Mouse (Mus musculus) megakaryocyte, adult 5-6 weeks (primary cell): ENCODE results near the gene Jun. TPM values are rescaled to one million over a fixed set of nuclear protein-coding genes. Genes with fewer than 3 reads are reported as not detected.

Source experiments
- ATAC-seq: 2 replicates; pipeline ENCODE4 v1.8.0; 2016; ENCODE audit warnings: mild to moderate bottlenecking, inconsistent platforms; ENCODE audit not compliant: poor library complexity, severe bottlenecking
- total RNA-seq, 2 experiments: library from RNA; stranded (forward) in 1 of 2; stranded (reverse) in 1 of 2; fragments of 153-499, 151-499 nt in 1 of 2; fragments of 221-1000, 200-1000 nt in 1 of 2; gene quantifications; 2 replicates each; pipeline versions ENCODE4 v1.2.3 to v1.2.4; 2015 to 2017

Jun gene
- total RNA-seq, 2 experiments from 2014 or later: 88.4 to 141 TPM

DNA sequence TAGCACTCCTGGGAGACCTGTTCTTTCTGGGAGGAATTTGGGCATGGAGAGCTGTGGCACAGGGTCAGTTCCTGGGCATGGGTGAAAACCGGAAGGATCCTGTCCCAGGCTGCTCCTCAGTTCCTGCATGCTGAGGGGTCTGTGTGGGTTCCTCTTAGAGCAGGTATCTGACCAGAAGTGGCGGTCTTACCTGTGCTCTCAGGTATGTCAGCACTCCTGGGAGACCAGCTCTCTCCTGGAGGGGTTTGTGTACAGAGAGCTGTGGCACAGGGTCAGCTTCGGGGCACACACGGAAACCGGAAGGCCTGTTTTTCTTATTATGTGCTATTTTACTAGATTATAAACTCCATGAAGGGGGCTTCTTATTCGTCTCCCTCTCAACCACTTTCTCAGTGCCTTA is 7.3 kb downstream of the Jun start:
- ATAC-seq: no peak

DNA sequence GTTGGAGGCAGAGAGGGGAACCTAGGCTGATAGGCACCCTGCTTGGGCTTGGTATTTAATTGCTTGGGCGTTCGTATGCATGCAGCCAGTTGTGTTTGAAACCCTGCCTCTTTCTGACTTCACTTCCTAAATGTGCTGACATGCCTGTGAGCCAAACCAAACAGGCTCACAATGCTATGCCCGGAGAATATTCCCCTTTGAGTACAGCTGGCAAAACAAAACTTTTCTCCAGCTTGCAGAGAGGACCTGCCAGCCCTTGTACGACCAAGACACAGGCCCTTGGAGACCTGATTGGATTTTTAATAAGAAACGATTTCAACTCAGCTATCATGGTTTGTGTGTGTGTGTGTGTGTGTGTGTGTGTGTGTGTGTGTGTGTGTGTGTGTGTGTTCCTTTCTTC is 14.0 kb downstream of the Jun start:
- no peak for ATAC-seq

- ATAC-seq: no peak
Measured at GRCm38 (mm10) chr4:95031158-95031557, 20.9 kb downstream of the Jun start.

DNA sequence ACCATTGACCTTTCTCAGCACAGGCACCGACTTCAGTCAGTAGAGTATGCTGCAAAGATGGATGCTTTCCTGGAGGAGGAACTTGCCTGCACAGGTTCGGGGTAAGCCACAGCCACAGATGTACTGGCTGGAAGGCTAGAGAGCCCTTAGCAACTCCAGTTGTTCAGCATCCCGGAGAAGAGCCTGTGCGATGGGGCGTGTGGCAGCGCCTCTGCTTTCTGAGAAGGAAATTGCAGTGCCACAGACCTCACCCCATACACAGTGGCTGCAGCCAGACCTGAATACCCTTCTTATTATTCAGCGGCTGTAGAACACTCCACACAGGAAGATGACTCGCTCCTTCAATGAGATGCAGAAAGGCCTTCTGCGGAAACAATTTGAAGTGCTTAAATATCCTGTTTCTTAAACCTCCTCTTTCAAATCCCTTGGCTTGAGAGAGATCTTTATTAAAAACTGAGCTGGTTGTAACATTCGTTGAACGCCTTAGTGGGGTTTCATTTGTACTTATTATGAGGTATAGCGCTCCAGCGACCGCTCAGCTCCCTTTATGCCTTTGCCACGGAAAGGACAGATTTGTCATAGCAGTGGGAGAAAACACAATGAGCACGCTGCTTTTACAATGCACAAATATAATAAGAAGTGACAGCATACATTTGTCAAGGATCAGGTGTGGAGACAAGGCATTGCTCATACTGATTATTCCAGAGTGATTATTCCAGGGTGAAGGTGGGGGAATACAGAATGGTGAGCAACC is 26.0 kb downstream of the Jun start:
- ATAC-seq: no peak

DNA sequence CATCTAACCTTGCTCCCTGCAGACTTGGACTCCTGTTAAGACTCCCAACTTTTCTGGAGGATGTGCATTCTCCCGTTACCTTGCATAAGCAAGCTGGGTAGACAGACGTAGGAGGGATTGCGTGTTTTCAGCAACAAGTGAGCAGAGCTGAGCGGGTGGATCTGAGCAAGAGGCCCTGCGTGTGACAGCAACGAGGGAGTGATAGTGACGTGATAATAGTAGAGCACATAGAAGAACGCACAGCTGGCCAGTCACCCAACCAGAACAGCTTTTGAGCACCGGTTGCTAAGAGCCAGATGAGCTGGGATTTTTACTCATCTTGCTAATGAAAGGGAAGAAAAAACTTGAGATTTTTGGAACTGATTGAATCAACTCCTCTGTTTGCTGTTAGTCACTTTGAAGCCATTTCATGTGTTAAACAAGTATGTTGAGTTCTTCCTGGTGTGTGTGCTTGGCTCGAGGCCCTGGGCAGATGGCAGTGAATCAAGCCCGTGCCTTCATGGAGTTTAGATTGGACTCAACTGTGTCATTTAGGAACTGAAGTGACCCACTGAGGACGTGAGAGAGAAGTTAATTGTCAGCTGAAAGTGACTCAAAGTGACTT is 28.6 kb downstream of the Jun start:
- ATAC-seq: no peak

DNA sequence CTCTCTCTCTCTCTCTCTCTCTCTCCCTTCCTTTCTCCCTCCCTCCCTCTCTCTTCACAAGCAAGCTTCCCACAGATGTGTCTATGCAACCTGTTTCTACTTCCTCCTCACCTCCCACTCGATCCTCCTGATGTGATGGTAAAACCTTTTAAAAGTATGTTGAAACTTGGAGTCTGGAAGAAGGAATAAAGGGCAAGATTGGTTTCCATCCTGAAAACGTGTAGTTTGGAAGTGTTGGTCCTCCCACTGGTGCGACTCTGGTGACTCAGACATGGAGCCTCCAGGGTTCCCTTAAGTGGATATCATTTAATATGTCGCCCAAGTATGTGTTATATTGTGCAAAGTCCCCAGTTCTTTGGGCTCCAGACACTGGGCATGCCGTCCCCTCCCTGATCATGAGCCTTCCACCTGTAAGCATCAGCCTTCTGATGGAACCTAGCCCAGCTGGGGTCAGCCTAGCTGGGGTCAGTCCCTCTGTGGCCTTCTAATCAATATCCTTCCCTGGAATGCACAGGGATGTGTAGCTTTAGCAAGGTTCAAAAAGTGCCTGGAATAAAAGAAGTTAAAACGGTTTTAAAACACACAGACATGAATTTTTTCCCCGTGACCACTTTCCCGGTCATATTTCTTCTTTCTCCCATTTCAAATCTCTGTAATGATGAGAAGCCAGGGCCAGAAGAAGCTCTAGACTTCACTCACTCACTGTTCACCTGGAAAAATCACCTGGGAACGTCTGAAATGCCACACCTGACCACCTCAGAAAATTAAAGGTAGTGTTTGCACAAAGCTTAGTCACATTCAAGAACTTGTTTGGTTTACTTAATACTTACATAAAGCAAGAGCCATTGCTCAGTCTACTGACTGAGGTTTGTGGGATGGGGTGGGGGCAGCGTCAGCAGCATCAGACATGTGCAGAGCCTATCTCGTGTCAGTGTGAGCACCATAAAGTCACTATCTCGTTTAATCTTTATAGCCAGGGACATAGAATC is 30.1 kb downstream of the Jun start:
- ATAC-seq: no peak

- ATAC-seq: no peak
Measured at GRCm38 (mm10) chr4:95020201-95020600, 31.8 kb downstream of the Jun start.

GRCm38 (mm10) chr4:95018221-95018620 is 33.8 kb downstream of the Jun start:
- ATAC-seq: no peak

GRCm38 (mm10) chr4:95012706-95013105 is 39.3 kb downstream of the Jun start:
- ATAC-seq: no peak

- ATAC-seq: no peak
Measured at GRCm38 (mm10) chr4:95012256-95012655, 39.8 kb downstream of the Jun start.

GRCm38 (mm10) chr4:95008175-95009057 is 43.6 kb downstream of the Jun start:
- peak; percentile 90 for ATAC-seq

DNA sequence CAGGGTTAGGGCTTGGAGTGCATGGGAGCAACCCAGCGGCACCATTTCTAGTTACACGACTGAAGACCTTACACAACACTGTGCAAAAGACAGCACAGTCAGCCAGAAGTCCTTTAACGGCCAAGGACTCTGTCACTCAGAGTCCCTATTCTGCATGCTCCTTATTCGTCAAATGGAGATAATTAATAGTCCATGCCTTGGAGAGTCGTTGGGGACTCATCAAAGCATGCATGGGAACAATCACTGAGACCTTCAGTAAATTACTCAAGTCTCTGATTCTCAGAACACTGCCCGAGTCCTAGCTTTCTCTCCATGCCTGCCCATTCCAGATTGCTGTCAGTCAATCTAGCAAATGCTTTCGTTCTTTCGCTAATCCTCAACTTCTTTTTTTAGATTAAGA is 44.3 kb downstream of the Jun start:
- ATAC-seq: no peak

GRCm38 (mm10) chr4:95005251-95005830 is 46.7 kb downstream of the Jun start:
- no peak for ATAC-seq

DNA sequence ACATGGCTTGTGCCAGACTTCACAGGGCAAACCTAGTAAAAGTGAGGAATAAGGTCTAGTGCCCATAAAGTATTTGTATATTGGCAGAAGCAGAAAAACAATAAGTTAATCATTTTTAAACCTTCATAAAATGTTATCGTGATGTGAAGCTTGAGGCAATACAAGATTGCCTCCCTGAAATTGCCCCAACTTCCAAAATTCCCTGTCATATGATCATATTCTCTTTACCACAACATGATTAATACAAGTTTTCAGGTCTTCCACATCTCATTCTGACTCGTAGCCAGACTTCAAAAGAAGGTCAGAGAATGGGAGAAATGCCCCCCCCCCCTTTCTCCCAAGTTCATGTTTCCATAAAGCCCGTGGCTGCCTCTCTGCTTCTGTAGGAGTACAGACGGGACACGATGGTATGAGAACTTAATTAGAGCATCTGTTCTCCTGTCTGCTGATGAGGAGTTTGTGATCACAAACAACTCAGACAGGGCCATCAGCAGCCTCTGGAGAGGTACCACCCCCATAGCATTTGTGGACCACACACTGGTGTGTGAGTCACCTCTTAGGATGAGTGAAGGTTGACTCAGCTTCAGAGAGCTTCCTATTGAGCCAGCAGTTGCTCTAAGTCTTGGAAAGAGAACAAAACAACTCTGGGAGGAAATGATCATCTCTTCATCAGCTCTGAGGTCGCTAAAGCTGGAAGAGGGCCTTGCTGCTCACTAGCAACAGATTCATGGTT is 50.8 kb downstream of the Jun start:
- no peak for ATAC-seq

- no peak for ATAC-seq
Measured at GRCm38 (mm10) chr4:95000147-95000546, 51.9 kb downstream of the Jun start.

- 0 out of 2 replicates have a peak, but pooled peaks have one; percentile 51 for ATAC-seq
Measured at GRCm38 (mm10) chr4:94999249-94999648, 52.8 kb downstream of the Jun start.
